Mouse (Mus musculus) embryonic facial prominence, embryonic 10.5 days (tissue): ENCODE results near the gene Hsbp1. TPM values are rescaled to one million over a fixed set of nuclear protein-coding genes. Genes with fewer than 3 reads are reported as not detected.
"Not testable (repeated sequence)": the region's sequence is repeated elsewhere in the genome, so short reads cannot be mapped to it uniquely, and the experiment has no call there.

Experiments
- DNase-seq: peaks from one replicate; pipeline ENCODE4 v3.0.0-alpha.2; 2017; ENCODE audit warnings: low spot score
- H3K27ac ChIP-seq: fragments of 300-500 bp; sonication (generic); replicated peaks from 2 replicates; pipeline ENCODE4 v1.5.1; 2016; ENCODE audit warnings: mild to moderate bottlenecking
- H3K27me3 ChIP-seq: fragments of 300-500 bp; sonication (generic); replicated peaks from 2 replicates; pipeline ENCODE4 v1.6.1; 2016; ENCODE audit warnings: low read depth, mild to moderate bottlenecking; ENCODE audit not compliant: poor library complexity, severe bottlenecking
- H3K36me3 ChIP-seq: fragments of 300-500 bp; sonication (generic); replicated peaks from 2 replicates; pipeline ENCODE4 v1.6.1; 2016; ENCODE audit warnings: mild to moderate bottlenecking, moderate library complexity
- H3K4me1 ChIP-seq: fragments of 300-500 bp; sonication (generic); 2 replicates; pipeline ENCODE4 v1.6.1; 2016
- H3K4me3 ChIP-seq: fragments of 300-500 bp; sonication (generic); 2 replicates; pipeline ENCODE4 v1.5.1; 2016; ENCODE audit warnings: mild to moderate bottlenecking, moderate library complexity
- H3K9me3 ChIP-seq: fragments of 300-500 bp; sonication (generic); 2 replicates; pipeline ENCODE4 v1.6.1; 2016; ENCODE audit warnings: mild to moderate bottlenecking
- WGBS: fragments of 180-500 bp; shearing (Covaris S2); methylation state at CpG from one replicate; pipeline ENCODE4 v1.1.7; 2016; 5-methylcytosine and 5-hydroxymethylcytosine counted together
- polyA plus RNA-seq: library from polyadenylated mRNA; unstranded; fragments of >200 nt; fragmentation: Nextera tagmentation; extraction: Ambion mirVana; gene quantifications from 2 replicates; pipeline ENCODE4 v1.2.1, GENCODE M21; 2016

Hsbp1 gene
- polyA plus RNA-seq, 1 experiment from 2014 or later, result 249 TPM

GRCm38 (mm10) chr8:119352977-119353658, 8.8 kb downstream of the Hsbp1 start:
- no peak for DNase-seq
- Histone ChIP-seq H3K27ac (no peak overlapping the region), H3K9me3 (no peaks in the 10 kb centered on the region), H3K27me3 (no peaks in the 10 kb centered on the region), H3K4me3 (no peak overlapping the region), H3K4me1 (peaks cover 5% of the 10 kb centered on the region; the same call in 1 of the 2 replicates), H3K36me3 (peaks cover 32% of the 10 kb centered on the region)
- WGBS, result 84% methylated on average over 10 of the region's 10 CpGs

- H3K36me3 ChIP-seq, result peaks cover 27% of the 10 kb centered on the region
- H3K9me3 ChIP-seq, result no peaks in the 10 kb centered on the region
- no peak overlapping the region for H3K27ac ChIP-seq
- H3K4me1 ChIP-seq, result peaks cover 11% of the 10 kb centered on the region; the same call in 1 of the 2 replicates
- WGBS, result 85% methylated on average over 6 of the region's 6 CpGs
- no peak overlapping the region for H3K4me3 ChIP-seq
- DNase-seq, result no peak
- H3K27me3 ChIP-seq, result no peaks in the 10 kb centered on the region
These were observed 9.4 kb downstream of the Hsbp1 start for GRCm38 (mm10) chr8:119353659-119354023.

GRCm38 (mm10) chr8:119356631-119357030, 12.3 kb downstream of the Hsbp1 start:
- not testable (repeated sequence) for H3K27me3 ChIP-seq, H3K4me3 ChIP-seq, H3K27ac ChIP-seq, H3K9me3 ChIP-seq, H3K36me3 ChIP-seq
- peaks cover 15% of the 10 kb centered on the region; the same call in 1 of the 2 replicates for H3K4me1 ChIP-seq
- WGBS, result 67% methylated on average over 5 of the region's 5 CpGs
- DNase-seq, result peak; percentile 28

GRCm38 (mm10) chr8:119358175-119358574, 13.9 kb downstream of the Hsbp1 start:
- Histone ChIP-seq H3K9me3 (no peaks in the 10 kb centered on the region), H3K36me3 (no peaks in the 10 kb centered on the region), H3K27ac (peak overlapping the region; percentile 51; the same call in 1 of the 2 replicates), H3K4me1 (peaks cover 15% of the 10 kb centered on the region; the same call in 1 of the 2 replicates), H3K27me3 (no peaks in the 10 kb centered on the region), H3K4me3 (no peak overlapping the region)
- WGBS, result 64% methylated on average over 7 of the region's 7 CpGs
- peak; percentile 31 for DNase-seq

- peaks cover 15% of the 10 kb centered on the region; the same call in 1 of the 2 replicates for H3K4me1 ChIP-seq
- 43% methylated on average over 14 of the region's 14 CpGs for WGBS
- no peak overlapping the region for H3K27ac ChIP-seq
- no peaks in the 10 kb centered on the region for H3K9me3 ChIP-seq
- H3K27me3 ChIP-seq, result no peaks in the 10 kb centered on the region
- no peaks in the 10 kb centered on the region for H3K36me3 ChIP-seq
- H3K4me3 ChIP-seq, result no peak overlapping the region
- peak; percentile 74 for DNase-seq
These were observed 14.5 kb downstream of the Hsbp1 start for GRCm38 (mm10) chr8:119358836-119359235.

- H3K4me3 ChIP-seq, result no peak overlapping the region
- H3K36me3 ChIP-seq, result no peaks in the 10 kb centered on the region
- no peak overlapping the region for H3K27ac ChIP-seq
- no peak for DNase-seq
- no peaks in the 10 kb centered on the region for H3K27me3 ChIP-seq
- peaks cover 15% of the 10 kb centered on the region; the same call in 1 of the 2 replicates for H3K4me1 ChIP-seq
- 71% methylated on average over 8 of the region's 8 CpGs for WGBS
- H3K9me3 ChIP-seq, result no peaks in the 10 kb centered on the region
These were observed 16.5 kb downstream of the Hsbp1 start for GRCm38 (mm10) chr8:119360686-119361295.

GRCm38 (mm10) chr8:119374716-119375115, 30.4 kb downstream of the Hsbp1 start:
- not testable (repeated sequence) for H3K4me1 ChIP-seq

GRCm38 (mm10) chr8:119378476-119378875, 34.2 kb downstream of the Hsbp1 start:
- Histone ChIP-seq H3K36me3 (no peaks in the 10 kb centered on the region), H3K27ac (no peak overlapping the region), H3K9me3 (no peaks in the 10 kb centered on the region), H3K27me3 (no peaks in the 10 kb centered on the region), H3K4me1 (no peaks in the 10 kb centered on the region), H3K4me3 (no peak overlapping the region)
- DNase-seq, result no peak
- 77% methylated on average over 7 of the region's 7 CpGs for WGBS

More at GRCm38 (mm10) chr8:119374716-119375115, 30.4 kb downstream of the Hsbp1 start:
- not testable (repeated sequence) for H3K4me3 ChIP-seq, H3K36me3 ChIP-seq, H3K9me3 ChIP-seq, H3K27ac ChIP-seq, DNase-seq, H3K27me3 ChIP-seq
- WGBS, result 87% methylated on average over 9 of the region's 9 CpGs

- Histone ChIP-seq H3K9me3 (no peaks in the 10 kb centered on the region), H3K36me3 (no peaks in the 10 kb centered on the region), H3K4me1 (no peaks in the 10 kb centered on the region), H3K27ac (no peak overlapping the region), H3K4me3 (no peak overlapping the region), H3K27me3 (0 out of 2 replicates have a peak, but pooled peaks cover 3% of the 10 kb centered on the region)
- 36% methylated on average over 4 of the region's 4 CpGs for WGBS
- peak; percentile 41 for DNase-seq
These were observed 36.3 kb downstream of the Hsbp1 start for GRCm38 (mm10) chr8:119380619-119381018.

GRCm38 (mm10) chr8:119384478-119384877, 40.2 kb downstream of the Hsbp1 start:
- H3K4me3 ChIP-seq, result no peak overlapping the region
- H3K36me3 ChIP-seq, result no peaks in the 10 kb centered on the region
- no peaks in the 10 kb centered on the region for H3K4me1 ChIP-seq
- 28% methylated on average over 10 of the region's 10 CpGs for WGBS
- H3K27ac ChIP-seq, result no peak overlapping the region
- DNase-seq, result peak; percentile 61
- no peaks in the 10 kb centered on the region for H3K9me3 ChIP-seq
- 0 out of 2 replicates have a peak, but pooled peaks cover 3% of the 10 kb centered on the region for H3K27me3 ChIP-seq

- Histone ChIP-seq H3K27me3 (0 out of 2 replicates have a peak, but pooled peaks cover 3% of the 10 kb centered on the region), H3K4me3 (no peak overlapping the region), H3K9me3 (no peaks in the 10 kb centered on the region), H3K36me3 (no peaks in the 10 kb centered on the region), H3K27ac (no peak overlapping the region), H3K4me1 (no peaks in the 10 kb centered on the region)
- no peak for DNase-seq
- 81% methylated on average over 6 of the region's 6 CpGs for WGBS
These were observed 41.6 kb downstream of the Hsbp1 start for GRCm38 (mm10) chr8:119385854-119386253.

- no peaks in the 10 kb centered on the region for H3K4me1 ChIP-seq
- no peaks in the 10 kb centered on the region for H3K36me3 ChIP-seq
- H3K4me3 ChIP-seq, result no peak overlapping the region
- H3K27me3 ChIP-seq, result 0 out of 2 replicates have a peak, but pooled peaks cover 3% of the 10 kb centered on the region
- DNase-seq, result no peak
- H3K9me3 ChIP-seq, result no peaks in the 10 kb centered on the region
- no peak overlapping the region for H3K27ac ChIP-seq
- WGBS, result 79% methylated on average over 6 of the region's 6 CpGs
These were observed 42.7 kb downstream of the Hsbp1 start for GRCm38 (mm10) chr8:119386988-119387387.

GRCm38 (mm10) chr8:119394097-119394496, 49.8 kb downstream of the Hsbp1 start:
- peak overlapping the region; percentile 84 for H3K27ac ChIP-seq
- H3K4me1 ChIP-seq, result peaks cover 23% of the 10 kb centered on the region
- 76% methylated on average over 9 of the region's 9 CpGs for WGBS
- 0 out of 2 replicates have a peak, but pooled peaks cover 4% of the 10 kb centered on the region for H3K36me3 ChIP-seq
- peak overlapping the region; percentile 86 for H3K4me3 ChIP-seq
- H3K27me3 ChIP-seq, result peaks cover 17% of the 10 kb centered on the region
- H3K9me3 ChIP-seq, result no peaks in the 10 kb centered on the region
- DNase-seq, result no peak
